Mouse (Mus musculus) midbrain, embryonic 11.5 days (tissue): Measurements from ENCODE around the gene Gm7534. TPM values are rescaled to one million over a fixed set of nuclear protein-coding genes. Genes with fewer than 3 reads are reported as not detected.

Experiments
- ATAC-seq: fragments of 200-750 bp; cut with Nextera tagmentation; 2 replicates; pipeline ENCODE4 v1.8.0; 2017; ENCODE audit warnings: moderate TSS enrichment, moderate library complexity; ENCODE audit not compliant: low FRiP score
- DNase-seq: peaks from one replicate; pipeline ENCODE4 v3.0.0; 2015; ENCODE audit warnings: low spot score; ENCODE audit errors: missing footprints
- H3K27ac ChIP-seq: fragments of 300-500 bp; sonication (generic); 2 replicates; pipeline ENCODE4 v1.5.1; 2014; ENCODE audit warnings: low read depth, low read length
- H3K27me3 ChIP-seq: fragments of 300-500 bp; sonication (generic); 2 replicates; pipeline ENCODE4 v1.6.1; 2014; ENCODE audit warnings: mild to moderate bottlenecking, low read length, moderate library complexity, mixed read lengths; ENCODE audit not compliant: control insufficient read depth, insufficient read depth
- H3K36me3 ChIP-seq: fragments of 300-500 bp; sonication (generic); 2 replicates; pipeline ENCODE4 v1.6.1; 2014; ENCODE audit warnings: mild to moderate bottlenecking, low read length, moderate library complexity, mixed read lengths; ENCODE audit not compliant: control insufficient read depth, insufficient read depth
- H3K4me1 ChIP-seq: fragments of 300-500 bp; sonication (generic); 2 replicates; pipeline ENCODE4 v1.6.1; 2014; ENCODE audit warnings: low read length; ENCODE audit not compliant: control insufficient read depth, insufficient read depth
- H3K4me2 ChIP-seq: fragments of 300-500 bp; sonication (generic); 2 replicates; pipeline ENCODE4 v1.6.1; 2014; ENCODE audit warnings: mild to moderate bottlenecking, moderate library complexity
- H3K4me3 ChIP-seq: fragments of 300-500 bp; sonication (generic); 2 replicates; pipeline ENCODE4 v1.5.1; 2014; ENCODE audit warnings: low read depth, low read length
- H3K9ac ChIP-seq: fragments of 300-500 bp; sonication (generic); 2 replicates; pipeline ENCODE4 v1.6.1; 2014; ENCODE audit warnings: low read length
- H3K9me3 ChIP-seq: fragments of 300-500 bp; sonication (generic); 2 replicates; pipeline ENCODE4 v1.6.1; 2016; ENCODE audit warnings: low read length; ENCODE audit not compliant: control insufficient read depth
- WGBS: fragments of 180-500 bp; shearing (Covaris S2); extraction: QIAGEN DNeasy Blood & Tissue Kit; methylation state at CpG from one replicate; pipeline ENCODE4 v1.1.7; 2014; 5-methylcytosine and 5-hydroxymethylcytosine counted together
- polyA plus RNA-seq: library from polyadenylated mRNA; unstranded; fragments of >200 nt; fragmentation: Nextera tagmentation; extraction: Ambion mirVana; gene quantifications from 2 replicates; pipeline ENCODE4 v1.2.1, GENCODE M21; 2014

Gene Gm7534
- polyA plus RNA-seq: not detected in 2 replicates

GRCm38 (mm10) chr4:134202904-134203303, at the start of gene Gm7534:
Gene Gm7534 (minus strand): TSS chr4:134203004.
- DNase-seq: no peak
- Histone ChIP-seq H3K36me3 (no peaks in the 10 kb centered on the region), H3K4me3 (no peak within 1 kb of the TSS), H3K9me3 (no peaks in the 10 kb centered on the region), H3K4me1 (no peaks in the 10 kb centered on the region), H3K27me3 (no peaks in the 10 kb centered on the region), H3K27ac (no peak within 1 kb of the TSS), H3K4me2 (no peak within 1 kb of the TSS), H3K9ac (no peak within 1 kb of the TSS)
- 87% methylated on average over 4 of the region's 4 CpGs for WGBS
- no peak for ATAC-seq

- Histone ChIP-seq H3K9ac (no peak overlapping the region; the same call in 1 of the 2 replicates), H3K36me3 (no peaks in the 10 kb centered on the region), H3K4me1 (peaks cover 55% of the 10 kb centered on the region), H3K27ac (no peak overlapping the region), H3K4me3 (peak overlapping the region; percentile 44; the same call in 1 of the 2 replicates), H3K27me3 (peaks cover 55% of the 10 kb centered on the region), H3K9me3 (no peaks in the 10 kb centered on the region), H3K4me2 (peak overlapping the region; percentile 78)
- DNase-seq: peak; percentile 94
- ATAC-seq: no peak
- 4% methylated on average over 22 of the region's 22 CpGs for WGBS
Observed at GRCm38 (mm10) chr4:134252131-134252910, 49.5 kb upstream of the Gm7534 start.

GRCm38 (mm10) chr4:134251241-134252130, 48.7 kb upstream of the Gm7534 start:
- peak; percentile 7; the same call in 1 of the 2 replicates for ATAC-seq
- H3K4me1 ChIP-seq: peaks cover 47% of the 10 kb centered on the region
- H3K9me3 ChIP-seq: no peaks in the 10 kb centered on the region
- peak overlapping the region; percentile 44 for H3K4me3 ChIP-seq
- no peaks in the 10 kb centered on the region for H3K36me3 ChIP-seq
- H3K4me2 ChIP-seq: peak overlapping the region; percentile 78
- H3K9ac ChIP-seq: peak overlapping the region; percentile 65
- peak; percentile 96 for DNase-seq
- peaks cover 55% of the 10 kb centered on the region for H3K27me3 ChIP-seq
- no peak overlapping the region; the same call in 1 of the 2 replicates for H3K27ac ChIP-seq
- under 1% methylated on average over 91 of the region's 91 CpGs for WGBS

- no peak overlapping the region for H3K27ac ChIP-seq
- H3K27me3 ChIP-seq: peaks cover 55% of the 10 kb centered on the region
- WGBS: 9% methylated on average over 10 of the region's 10 CpGs
- peaks cover 44% of the 10 kb centered on the region for H3K4me1 ChIP-seq
- DNase-seq (peak; percentile 95), ATAC-seq (no peak)
- no peaks in the 10 kb centered on the region for H3K9me3 ChIP-seq
- peak overlapping the region; percentile 78 for H3K4me2 ChIP-seq
- no peaks in the 10 kb centered on the region for H3K36me3 ChIP-seq
- H3K9ac ChIP-seq: peak overlapping the region; percentile 65; the same call in 1 of the 2 replicates
- peak overlapping the region; percentile 44 for H3K4me3 ChIP-seq
Observed at GRCm38 (mm10) chr4:134250930-134251240, 48.1 kb upstream of the Gm7534 start.

GRCm38 (mm10) chr4:134250116-134250929, 47.5 kb upstream of the Gm7534 start:
- H3K9ac ChIP-seq: no peak overlapping the region; the same call in 1 of the 2 replicates
- peaks cover 55% of the 10 kb centered on the region for H3K27me3 ChIP-seq
- H3K4me1 ChIP-seq: peaks cover 45% of the 10 kb centered on the region
- no peak overlapping the region for H3K27ac ChIP-seq
- H3K36me3 ChIP-seq: no peaks in the 10 kb centered on the region
- DNase-seq (peak; percentile 97), ATAC-seq (no peak)
- no peaks in the 10 kb centered on the region for H3K9me3 ChIP-seq
- peak overlapping the region; percentile 78 for H3K4me2 ChIP-seq
- WGBS: 5% methylated on average over 27 of the region's 27 CpGs
- peak overlapping the region; percentile 44 for H3K4me3 ChIP-seq

GRCm38 (mm10) chr4:134249651-134250050, 46.8 kb upstream of the Gm7534 start:
- DNase-seq: no peak
- Histone ChIP-seq H3K4me2 (peak overlapping the region; percentile 55), H3K4me3 (peak overlapping the region; percentile 28), H3K27ac (no peak overlapping the region), H3K27me3 (peaks cover 52% of the 10 kb centered on the region), H3K4me1 (peaks cover 42% of the 10 kb centered on the region), H3K9ac (peak overlapping the region; percentile 43; the same call in 1 of the 2 replicates), H3K36me3 (no peaks in the 10 kb centered on the region), H3K9me3 (no peaks in the 10 kb centered on the region)
- peak; percentile 38 for ATAC-seq
- under 1% methylated on average over 30 of the region's 30 CpGs for WGBS

- DNase-seq (no peak), ATAC-seq (no peak)
- Histone ChIP-seq H3K9ac (peak within 1 kb of the TSS; percentile 39; the same call in 1 of the 2 replicates), H3K4me1 (peaks cover 34% of the 10 kb centered on the region), H3K9me3 (no peaks in the 10 kb centered on the region), H3K4me3 (peak within 1 kb of the TSS; percentile 89), H3K36me3 (no peaks in the 10 kb centered on the region), H3K4me2 (peak within 1 kb of the TSS; percentile 96), H3K27me3 (peaks cover 32% of the 10 kb centered on the region), H3K27ac (no peak within 1 kb of the TSS)
- WGBS: 69% methylated on average over 7 of the region's 7 CpGs
Observed at GRCm38 (mm10) chr4:134246719-134247258, 44.0 kb upstream of the Gm7534 start, which contains the start of gene Gm30191. Gene Gm30191 (plus strand): TSS chr4:134246935.

- H3K9ac ChIP-seq: no peak overlapping the region; the same call in 1 of the 2 replicates
- H3K4me1 ChIP-seq: peaks cover 29% of the 10 kb centered on the region
- no peaks in the 10 kb centered on the region for H3K9me3 ChIP-seq
- no peaks in the 10 kb centered on the region for H3K36me3 ChIP-seq
- peaks cover 27% of the 10 kb centered on the region for H3K27me3 ChIP-seq
- ATAC-seq (no peak), DNase-seq (no peak)
- WGBS: 20% methylated on average over 4 of the region's 4 CpGs
- H3K4me2 ChIP-seq: no peak overlapping the region; the same call in 1 of the 2 replicates
- H3K4me3 ChIP-seq: no peak overlapping the region
- no peak overlapping the region for H3K27ac ChIP-seq
Observed at GRCm38 (mm10) chr4:134246256-134246655, 43.5 kb upstream of the Gm7534 start.
